Mouse (Mus musculus) CH12.LX (cell line): ENCODE data around the gene Lekr1. TPM values are rescaled to one million over a fixed set of nuclear protein-coding genes. Genes with fewer than 3 reads are reported as not detected.

Experiments used
- DNase-seq: peaks from one replicate; pipeline ENCODE4 v3.0.0-alpha.2; 2013; ENCODE audit errors: extremely low read depth
- H3K27ac ChIP-seq: 2 replicates; pipeline ENCODE4 v1.5.1; 2012; ENCODE audit warnings: low read depth, mild to moderate bottlenecking, control low read depth, moderate library complexity; ENCODE audit not compliant: insufficient read depth
- H3K27me3 ChIP-seq: replicated peaks from 2 replicates; pipeline ENCODE3; 2012; ENCODE audit warnings: inconsistent platforms
- H3K36me3 ChIP-seq, 2 experiments: replicated peaks in 1 of 2; 2 replicates each; pipeline versions ENCODE3 to v1.6.1; 2012; ENCODE audit warnings: inconsistent platforms in 1 of 2, low read length in 1 of 2, mild to moderate bottlenecking in 1 of 2, mixed read lengths in 1 of 2, moderate library complexity in 1 of 2; ENCODE audit not compliant: control insufficient read depth in 1 of 2, insufficient read depth in 1 of 2
- H3K4me1 ChIP-seq, 2 experiments: 2 replicates each; pipeline ENCODE4 v1.6.1; 2012; ENCODE audit warnings: inconsistent platforms in 1 of 2, moderate library complexity in 1 of 2; ENCODE audit not compliant: insufficient read depth in 2 of 2, control insufficient read depth in 1 of 2
- H3K4me2 ChIP-seq: 2 replicates; pipeline ENCODE4 v1.6.1; 2012; ENCODE audit warnings: low read depth, mild to moderate bottlenecking, control low read depth; ENCODE audit not compliant: poor library complexity, insufficient read depth, severe bottlenecking
- H3K4me3 ChIP-seq, 3 experiments: fragments of 150-350 bp in 1 of 3; sonication (generic) in 1 of 3; replicated peaks in 1 of 3; 2 replicates each; pipeline versions ENCODE3 to v1.5.1; 2011 to 2012; ENCODE audit warnings: low read depth in 2 of 3, low read length in 2 of 3, mild to moderate bottlenecking in 2 of 3, moderate library complexity in 2 of 3, control low read depth in 1 of 3, improper control_type of control experiment in 1 of 3, inconsistent platforms in 1 of 3, mixed read lengths in 1 of 3; ENCODE audit not compliant: poor library complexity in 1 of 3
- H3K79me2 ChIP-seq: replicated peaks from 2 replicates; pipeline ENCODE4 v1.6.1; 2012; ENCODE audit warnings: mild to moderate bottlenecking, moderate library complexity; ENCODE audit not compliant: control insufficient read depth, poor library complexity, insufficient read depth, severe bottlenecking; ENCODE audit errors: extremely low read depth
- H3K9ac ChIP-seq: 2 replicates; pipeline ENCODE4 v1.6.1; 2012; ENCODE audit warnings: low read depth, mild to moderate bottlenecking, control low read depth, moderate library complexity; ENCODE audit not compliant: insufficient read depth
- H3K9me3 ChIP-seq: replicated peaks from 2 replicates; pipeline ENCODE3; 2012; ENCODE audit warnings: low read length, inconsistent platforms, mixed read lengths
- BHLHE40 ChIP-seq: IDR thresholded peaks from 2 replicates; pipeline ENCODE4 v1.6.1; 2011; ENCODE audit warnings: mild to moderate bottlenecking, low read depth, low read length, improper control_type of control experiment
- CHD1 ChIP-seq: IDR thresholded peaks from 2 replicates; pipeline ENCODE4 v1.6.1; 2012; ENCODE audit warnings: low read depth, low read length, improper control_type of control experiment, inconsistent platforms
- CHD2 ChIP-seq: IDR thresholded peaks from 2 replicates; pipeline ENCODE4 v1.6.1; 2011; ENCODE audit warnings: low read length, improper control_type of control experiment
- CTCF ChIP-seq, 2 experiments: IDR thresholded peaks in 1 of 2; conservative IDR thresholded peaks in 1 of 2; 2 replicates each; pipeline ENCODE4 v1.5.1; 2011 to 2012; ENCODE audit warnings: low read depth in 2 of 2, low read length in 2 of 2, improper control_type of control experiment in 1 of 2, inconsistent platforms in 1 of 2, mild to moderate bottlenecking in 1 of 2, moderate library complexity in 1 of 2
- E2F4 ChIP-seq: IDR thresholded peaks from 2 replicates; pipeline ENCODE4 v1.6.1; 2011; ENCODE audit warnings: low read depth, low read length, improper control_type of control experiment; ENCODE audit not compliant: insufficient replicate concordance
- GABPA ChIP-seq: IDR thresholded peaks from 2 replicates; pipeline ENCODE4 v1.6.1; 2012; ENCODE audit warnings: low read depth, low read length, improper control_type of control experiment, inconsistent platforms; ENCODE audit not compliant: insufficient replicate concordance
- HCFC1 ChIP-seq: IDR thresholded peaks from 2 replicates; pipeline ENCODE4 v1.6.1; 2012; ENCODE audit warnings: low read depth, mild to moderate bottlenecking, inconsistent platforms, low read length, improper control_type of control experiment
- MEF2A ChIP-seq: IDR thresholded peaks from 2 replicates; pipeline ENCODE4 v1.6.1; 2014; ENCODE audit warnings: low read depth, mild to moderate bottlenecking, inconsistent platforms, low read length, improper control_type of control experiment, borderline replicate concordance
- MYC ChIP-seq: IDR thresholded peaks from 2 replicates; pipeline ENCODE4 v1.6.1; 2011; ENCODE audit warnings: low read depth, mild to moderate bottlenecking, improper control_type of control experiment, low read length
- NELFE ChIP-seq: IDR thresholded peaks from 2 replicates; pipeline ENCODE4 v1.6.1; 2011; ENCODE audit warnings: low read depth, low read length, improper control_type of control experiment
- NRF1 ChIP-seq: IDR thresholded peaks from 2 replicates; pipeline ENCODE4 v1.6.1; 2014; ENCODE audit warnings: low read depth, mild to moderate bottlenecking, inconsistent platforms, low read length, improper control_type of control experiment, moderate library complexity
- POLR2A ChIP-seq: IDR thresholded peaks from 2 replicates; pipeline ENCODE4 v1.6.1; 2011; ENCODE audit warnings: low read depth, mild to moderate bottlenecking, improper control_type of control experiment, low read length
- RAD21 ChIP-seq: IDR thresholded peaks from 2 replicates; pipeline ENCODE4 v1.6.1; 2011; ENCODE audit warnings: low read depth, mild to moderate bottlenecking, low read length, improper control_type of control experiment, moderate library complexity
- RCOR1 ChIP-seq: conservative IDR thresholded peaks from 2 replicates; pipeline ENCODE4 v1.6.1; 2012; ENCODE audit warnings: low read depth, mild to moderate bottlenecking, inconsistent platforms, low read length, improper control_type of control experiment
- SIN3A ChIP-seq: IDR thresholded peaks from 2 replicates; pipeline ENCODE4 v1.6.1; 2012; ENCODE audit warnings: low read length, improper control_type of control experiment, inconsistent platforms
- SMC3 ChIP-seq: IDR thresholded peaks from 2 replicates; pipeline ENCODE4 v1.6.1; 2011; ENCODE audit warnings: low read depth, low read length, improper control_type of control experiment
- TBP ChIP-seq: conservative IDR thresholded peaks from 2 replicates; pipeline ENCODE4 v1.6.1; 2011; ENCODE audit warnings: low read depth, low read length, improper control_type of control experiment
- TCF12 ChIP-seq: IDR thresholded peaks from 2 replicates; pipeline ENCODE4 v1.6.1; 2014; ENCODE audit warnings: low read depth, mild to moderate bottlenecking, inconsistent platforms, low read length, improper control_type of control experiment
- UBTF ChIP-seq: IDR thresholded peaks from 2 replicates; pipeline ENCODE4 v1.6.1; 2012; ENCODE audit warnings: low read depth, mild to moderate bottlenecking, inconsistent platforms, low read length, improper control_type of control experiment, moderate library complexity
- dilution Hi-C: fragments of 300-500 bp; cut with MboI; formaldehyde crosslinking; loops from 2 replicates; pipeline ENCODE4 v1.14.3; 2020; ENCODE audit warnings: low sequenced_read_pairs; ENCODE audit not compliant: extremely low pct_unique_long_range_greater_than_20kb, extremely low pct_ligation_motif_present
- in situ Hi-C: fragments of 300-500 bp; cut with MboI; formaldehyde crosslinking; loops from 3 replicates; pipeline ENCODE4 v1.14.3; 2019; ENCODE audit warnings: low sequenced_read_pairs, low pct_ligation_motif_present, low pct_unique_long_range_greater_than_20kb, mixed read lengths
- polyA plus RNA-seq: library from polyadenylated mRNA; unstranded; fragments of >175 nt; gene quantifications from 2 replicates; pipeline ENCODE4 v1.2.1, GENCODE M21; 2012; ENCODE audit warnings: low read depth; ENCODE audit not compliant: insufficient read length
- total RNA-seq, 2 experiments: library from RNA; depleted of rRNA; stranded (reverse); fragments of 300-350 nt in 1 of 2; fragments of >200 nt in 1 of 2; gene quantifications; 2 replicates each; pipeline ENCODE4 v1.2.3; 2012 to 2014

Lekr1 gene
- total and polyA plus RNA-seq, 3 experiments: 0.17 to 1.4 (median 0.47) TPM

DNA sequence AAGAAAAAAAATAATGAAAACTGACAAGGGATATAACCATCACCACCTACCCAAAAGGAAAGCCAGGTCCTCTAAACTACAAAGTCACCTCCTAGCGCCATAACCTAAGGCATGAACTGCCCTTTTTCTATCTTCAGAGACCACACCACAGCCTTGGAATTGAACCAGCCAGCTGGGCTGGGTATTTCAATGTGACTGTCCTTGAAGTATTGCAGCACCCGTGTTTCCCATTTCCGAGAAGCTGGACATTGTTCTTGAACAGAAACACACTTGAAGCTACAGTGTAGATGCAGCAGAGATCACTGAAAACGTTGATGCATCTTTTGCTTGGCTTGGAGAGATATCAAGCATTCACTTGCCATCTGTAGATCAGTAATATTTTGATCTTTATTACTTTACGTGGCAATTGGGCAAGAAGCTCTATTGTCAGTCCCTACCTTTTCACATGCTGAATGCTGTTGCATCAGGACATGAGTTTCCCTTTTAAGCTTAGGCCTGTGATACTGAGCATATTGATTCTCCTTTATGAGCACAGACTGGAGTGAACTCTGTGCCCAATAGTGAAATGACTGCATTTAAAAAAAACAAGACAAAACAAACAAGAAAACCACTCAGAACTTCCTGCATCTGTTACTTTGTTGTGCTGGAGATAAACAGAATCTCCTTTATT is 176.6 kb downstream of the Lekr1 start:
- in situ Hi-C loops: no loop called here
- no peak for DNase-seq
- H3K4me2 ChIP-seq: no peak overlapping the region
- H3K9ac ChIP-seq: no peak overlapping the region
- no peaks in the 10 kb centered on the region for H3K9me3 ChIP-seq
- no peaks in the 10 kb centered on the region for H3K36me3 ChIP-seq
- TF ChIP-seq HCFC1 (no peak), UBTF (no peak), POLR2A (no peak), E2F4 (no peak), BHLHE40 (no peak), TBP (no peak), NRF1 (no peak), CHD2 (no peak), RAD21 (no peak), CHD1 (no peak)
- H3K27ac ChIP-seq: no peak overlapping the region
- dilution Hi-C loops: no loop called here
- H3K27me3 ChIP-seq: no peaks in the 10 kb centered on the region
- H3K4me3 ChIP-seq: no peak overlapping the region
- peaks cover 4 to 7% of the 10 kb centered on the region in 2 experiments for H3K4me1 ChIP-seq
- H3K79me2 ChIP-seq: no peaks in the 10 kb centered on the region

DNA sequence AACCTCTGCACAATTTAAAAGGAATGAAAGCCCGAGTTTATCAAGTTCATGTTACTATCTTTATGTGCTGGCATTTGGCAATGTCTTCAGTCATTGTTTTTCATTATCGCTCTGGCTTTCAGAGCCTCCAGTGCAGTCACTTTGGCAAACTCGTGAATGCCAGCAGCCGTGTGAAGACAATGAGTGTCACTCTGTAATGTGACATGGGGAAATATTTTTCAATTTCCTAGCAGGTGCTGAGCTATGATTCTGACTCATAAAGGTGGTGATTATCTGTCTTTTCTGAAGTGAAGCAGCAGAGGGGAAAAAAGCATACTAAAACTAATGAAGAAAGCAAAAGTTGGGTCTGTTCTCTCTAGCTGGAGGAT is 177.1 kb downstream of the Lekr1 start:
- in situ Hi-C loops: no loop called here
- H3K9me3 ChIP-seq: no peaks in the 10 kb centered on the region
- no peak for TF ChIP-seq MYC
- no peak for TF ChIP-seq SMC3
- TF ChIP-seq TCF12: no peak
- TF ChIP-seq MEF2A: no peak
- TF ChIP-seq CTCF (conservative IDR thresholded peaks at IDR 0.05 in 1 of 2, IDR thresholded peaks at IDR 0.05 in 1 of 2; ENCODE audit: low read depth in 2 of 2, low read length in 2 of 2): no peak
- TF ChIP-seq NELFE: no peak
- no peak for TF ChIP-seq GABPA
- no peak for TF ChIP-seq NRF1
- TF ChIP-seq HCFC1: no peak
- TF ChIP-seq SIN3A: no peak
- no peak for TF ChIP-seq RAD21
- no peak for TF ChIP-seq RCOR1
- TF ChIP-seq, all 38 proteins: peak for 0
- H3K27ac ChIP-seq: no peak overlapping the region
- H3K27me3 ChIP-seq: no peaks in the 10 kb centered on the region
- no peaks in the 10 kb centered on the region for H3K36me3 ChIP-seq
- H3K4me2 ChIP-seq: no peak overlapping the region
- no peak overlapping the region for H3K9ac ChIP-seq
- no peak for DNase-seq
- H3K4me1 ChIP-seq: peaks cover 4 to 7% of the 10 kb centered on the region in 2 experiments
- dilution Hi-C loops: no loop called here
- no peaks in the 10 kb centered on the region for H3K79me2 ChIP-seq
- H3K4me3 ChIP-seq: no peak overlapping the region
